Mouse (Mus musculus): ENCODE data around the gene Ibtk. TPM values are rescaled to one million over a fixed set of nuclear protein-coding genes. Genes with fewer than 3 reads are reported as not detected.

Ibtk gene
- polyA plus RNA-seq, 1 experiment from 2014 or later, result 46.8 TPM

GRCm38 (mm10) chr9:85742107-85742506 lies 7.0 kb downstream of the Ibtk start:
- Histone ChIP-seq H3K9me3 (ENCODE audit: control insufficient read depth, low read length) (no peaks in the 10 kb centered on the region), H3K27ac (ENCODE audit: low read depth) (no peak overlapping the region), H3K4me2 (ENCODE audit: low read length) (no peak overlapping the region), H3K9ac (ENCODE audit: low read length) (no peak overlapping the region), H3K27me3 (replicated peaks; ENCODE audit: control insufficient read depth, insufficient read depth, low read length) (no peaks in the 10 kb centered on the region), H3K4me3 (ENCODE audit: low read depth, low read length) (no peak overlapping the region), H3K4me1 (replicated peaks; ENCODE audit: control insufficient read depth, insufficient read depth, low read length) (no peaks in the 10 kb centered on the region), H3K36me3 (ENCODE audit: control insufficient read depth, insufficient read depth, low read length) (peaks cover 50% of the 10 kb centered on the region)
- WGBS, result 88% methylated on average over 4 of the region's 4 CpGs
- ATAC-seq (replicated peaks; ENCODE audit: low FRiP score, low TSS enrichment, low read depth) (no peak), DNase-seq (ENCODE audit: low spot score) (no peak)

GRCm38 (mm10) chr9:85739279-85739678 lies 9.9 kb downstream of the Ibtk start:
- WGBS, result 61% methylated on average over 4 of the region's 4 CpGs
- H3K9ac ChIP-seq (ENCODE audit: low read length), result no peak overlapping the region
- no peaks in the 10 kb centered on the region for H3K4me1 ChIP-seq (replicated peaks; ENCODE audit: control insufficient read depth, insufficient read depth, low read length)
- H3K27ac ChIP-seq (ENCODE audit: low read depth), result no peak overlapping the region
- H3K4me2 ChIP-seq (ENCODE audit: low read length), result no peak overlapping the region
- H3K36me3 ChIP-seq (ENCODE audit: control insufficient read depth, insufficient read depth, low read length), result peaks cover 74% of the 10 kb centered on the region
- ATAC-seq (replicated peaks; ENCODE audit: low FRiP score, low TSS enrichment, low read depth) (no peak), DNase-seq (ENCODE audit: low spot score) (no peak)
- H3K9me3 ChIP-seq (ENCODE audit: control insufficient read depth, low read length), result no peaks in the 10 kb centered on the region
- H3K27me3 ChIP-seq (replicated peaks; ENCODE audit: control insufficient read depth, insufficient read depth, low read length), result no peaks in the 10 kb centered on the region
- H3K4me3 ChIP-seq (ENCODE audit: low read depth, low read length), result no peak overlapping the region

GRCm38 (mm10) chr9:85734821-85735220 lies 14.3 kb downstream of the Ibtk start:
- Histone ChIP-seq H3K4me3 (ENCODE audit: low read depth, low read length) (no peak overlapping the region), H3K4me2 (ENCODE audit: low read length) (no peak overlapping the region), H3K9me3 (ENCODE audit: control insufficient read depth, low read length) (no peaks in the 10 kb centered on the region), H3K36me3 (ENCODE audit: control insufficient read depth, insufficient read depth, low read length) (peaks cover 81% of the 10 kb centered on the region), H3K4me1 (replicated peaks; ENCODE audit: control insufficient read depth, insufficient read depth, low read length) (no peaks in the 10 kb centered on the region), H3K9ac (ENCODE audit: low read length) (no peak overlapping the region), H3K27ac (ENCODE audit: low read depth) (no peak overlapping the region), H3K27me3 (replicated peaks; ENCODE audit: control insufficient read depth, insufficient read depth, low read length) (no peaks in the 10 kb centered on the region)
- no peak for DNase-seq (ENCODE audit: low spot score)
- WGBS, result 77% methylated on average over 4 of the region's 4 CpGs
- peak; percentile 54; the same call in 1 of the 2 replicates for ATAC-seq (replicated peaks; ENCODE audit: low FRiP score, low TSS enrichment, low read depth)

GRCm38 (mm10) chr9:85724078-85724477 lies 25.1 kb downstream of the Ibtk start:
- Histone ChIP-seq H3K27ac (ENCODE audit: low read depth) (no peak overlapping the region), H3K9ac (ENCODE audit: low read length) (no peak overlapping the region), H3K9me3 (ENCODE audit: control insufficient read depth, low read length) (no peaks in the 10 kb centered on the region), H3K27me3 (replicated peaks; ENCODE audit: control insufficient read depth, insufficient read depth, low read length) (no peaks in the 10 kb centered on the region), H3K4me1 (replicated peaks; ENCODE audit: control insufficient read depth, insufficient read depth, low read length) (no peaks in the 10 kb centered on the region), H3K4me2 (ENCODE audit: low read length) (no peak overlapping the region), H3K4me3 (ENCODE audit: low read depth, low read length) (no peak overlapping the region), H3K36me3 (ENCODE audit: control insufficient read depth, insufficient read depth, low read length) (peaks cover 91% of the 10 kb centered on the region)
- DNase-seq (ENCODE audit: low spot score) (no peak), ATAC-seq (replicated peaks; ENCODE audit: low FRiP score, low TSS enrichment, low read depth) (no peak)
- 93% methylated on average over 9 of the region's 9 CpGs for whole genome bisulfite sequencing

GRCm38 (mm10) chr9:85717336-85717735 lies 31.8 kb downstream of the Ibtk start:
- peaks cover 93% of the 10 kb centered on the region for H3K36me3 ChIP-seq (ENCODE audit: control insufficient read depth, insufficient read depth, low read length)
- DNase-seq (ENCODE audit: low spot score) (no peak), ATAC-seq (replicated peaks; ENCODE audit: low FRiP score, low TSS enrichment, low read depth) (no peak)
- no peak overlapping the region for H3K27ac ChIP-seq (ENCODE audit: low read depth)
- H3K4me3 ChIP-seq (ENCODE audit: low read depth, low read length), result no peak overlapping the region
- no peak overlapping the region for H3K9ac ChIP-seq (ENCODE audit: low read length)
- 92% methylated on average over 7 of the region's 7 CpGs for WGBS
- H3K4me1 ChIP-seq (replicated peaks; ENCODE audit: control insufficient read depth, insufficient read depth, low read length), result no peaks in the 10 kb centered on the region
- no peaks in the 10 kb centered on the region for H3K9me3 ChIP-seq (ENCODE audit: control insufficient read depth, low read length)
- no peaks in the 10 kb centered on the region for H3K27me3 ChIP-seq (replicated peaks; ENCODE audit: control insufficient read depth, insufficient read depth, low read length)
- no peak overlapping the region for H3K4me2 ChIP-seq (ENCODE audit: low read length)

GRCm38 (mm10) chr9:85707302-85707701 lies 41.8 kb downstream of the Ibtk start:
- 87% methylated on average over 6 of the region's 6 CpGs for WGBS

GRCm38 (mm10) chr9:85701981-85702380 lies 47.2 kb downstream of the Ibtk start:
- Histone ChIP-seq H3K27me3 (replicated peaks; ENCODE audit: control insufficient read depth, insufficient read depth, low read length) (no peaks in the 10 kb centered on the region), H3K27ac (ENCODE audit: low read depth) (no peak overlapping the region), H3K36me3 (ENCODE audit: control insufficient read depth, insufficient read depth, low read length) (peaks cover 88% of the 10 kb centered on the region), H3K9ac (ENCODE audit: low read length) (no peak overlapping the region), H3K9me3 (ENCODE audit: control insufficient read depth, low read length) (no peaks in the 10 kb centered on the region), H3K4me3 (ENCODE audit: low read depth, low read length) (no peak overlapping the region), H3K4me2 (ENCODE audit: low read length) (no peak overlapping the region), H3K4me1 (replicated peaks; ENCODE audit: control insufficient read depth, insufficient read depth, low read length) (no peaks in the 10 kb centered on the region)
- ATAC-seq (replicated peaks; ENCODE audit: low FRiP score, low TSS enrichment, low read depth) (no peak), DNase-seq (ENCODE audit: low spot score) (no peak)
- WGBS, result 89% methylated on average over 5 of the region's 5 CpGs

More at GRCm38 (mm10) chr9:85707302-85707701, 41.8 kb downstream of the Ibtk start:
- Histone ChIP-seq H3K9me3 (ENCODE audit: control insufficient read depth, low read length) (no peaks in the 10 kb centered on the region), H3K4me1 (replicated peaks; ENCODE audit: control insufficient read depth, insufficient read depth, low read length) (no peaks in the 10 kb centered on the region), H3K4me3 (ENCODE audit: low read depth, low read length) (no peak overlapping the region), H3K9ac (ENCODE audit: low read length) (no peak overlapping the region), H3K36me3 (ENCODE audit: control insufficient read depth, insufficient read depth, low read length) (peaks cover 93% of the 10 kb centered on the region), H3K27me3 (replicated peaks; ENCODE audit: control insufficient read depth, insufficient read depth, low read length) (no peaks in the 10 kb centered on the region), H3K27ac (ENCODE audit: low read depth) (no peak overlapping the region), H3K4me2 (ENCODE audit: low read length) (no peak overlapping the region)
- ATAC-seq (replicated peaks; ENCODE audit: low FRiP score, low TSS enrichment, low read depth), result no peak
- DNase-seq (ENCODE audit: low spot score), result no peak

- WGBS, result 86% methylated on average over 3 of the region's 3 CpGs
- Histone ChIP-seq H3K27ac (ENCODE audit: low read depth) (no peak overlapping the region), H3K4me2 (ENCODE audit: low read length) (no peak overlapping the region), H3K4me1 (replicated peaks; ENCODE audit: control insufficient read depth, insufficient read depth, low read length) (no peaks in the 10 kb centered on the region), H3K4me3 (ENCODE audit: low read depth, low read length) (no peak overlapping the region), H3K9ac (ENCODE audit: low read length) (no peak overlapping the region), H3K9me3 (ENCODE audit: control insufficient read depth, low read length) (no peaks in the 10 kb centered on the region), H3K36me3 (ENCODE audit: control insufficient read depth, insufficient read depth, low read length) (peaks cover 44% of the 10 kb centered on the region), H3K27me3 (replicated peaks; ENCODE audit: control insufficient read depth, insufficient read depth, low read length) (no peaks in the 10 kb centered on the region)
- DNase-seq (ENCODE audit: low spot score) (no peak), ATAC-seq (replicated peaks; ENCODE audit: low FRiP score, low TSS enrichment, low read depth) (no peak)
These were observed 53.5 kb downstream of the Ibtk start for GRCm38 (mm10) chr9:85695606-85696005.

- H3K36me3 ChIP-seq (ENCODE audit: control insufficient read depth, insufficient read depth, low read length), result peaks cover 55% of the 10 kb centered on the region
- DNase-seq (ENCODE audit: low spot score) (no peak), ATAC-seq (replicated peaks; ENCODE audit: low FRiP score, low TSS enrichment, low read depth) (no peak)
- H3K9ac ChIP-seq (ENCODE audit: low read length), result no peak overlapping the region
- H3K4me3 ChIP-seq (ENCODE audit: low read depth, low read length), result no peak overlapping the region
- H3K27ac ChIP-seq (ENCODE audit: low read depth), result no peak overlapping the region
- H3K9me3 ChIP-seq (ENCODE audit: control insufficient read depth, low read length), result no peaks in the 10 kb centered on the region
- no peaks in the 10 kb centered on the region for H3K27me3 ChIP-seq (replicated peaks; ENCODE audit: control insufficient read depth, insufficient read depth, low read length)
- no peaks in the 10 kb centered on the region for H3K4me1 ChIP-seq (replicated peaks; ENCODE audit: control insufficient read depth, insufficient read depth, low read length)
- no peak overlapping the region for H3K4me2 ChIP-seq (ENCODE audit: low read length)
- 58% methylated on average over 6 of the region's 6 CpGs for WGBS
These were observed 55.7 kb downstream of the Ibtk start for GRCm38 (mm10) chr9:85693231-85694116.

Measured in intestine, embryonic 14.5 days (tissue).